Mouse (Mus musculus) kidney, postnatal 10 days (tissue): ENCODE data around the gene Lrrd1.
"Not testable (repeated sequence)": the region's sequence is repeated elsewhere in the genome, so short reads cannot be mapped to it uniquely, and the experiment has no call there.

Source experiments
- DNase-seq: peaks from one replicate; pipeline ENCODE4 v3.0.0; 2021; ENCODE audit warnings: mixed read lengths

Gene Lrrd1

GRCm38 (mm10) chr5:3845026-3845425 is at the start of gene Lrrd1:
Gene Lrrd1, plus strand, starts transcription at chr5:3845173.
- DNase-seq = peak; percentile 9

- DNase-seq = not testable (repeated sequence)
Observed at GRCm38 (mm10) chr5:3797101-3797500, 47.9 kb upstream of the Lrrd1 start.

DNA sequence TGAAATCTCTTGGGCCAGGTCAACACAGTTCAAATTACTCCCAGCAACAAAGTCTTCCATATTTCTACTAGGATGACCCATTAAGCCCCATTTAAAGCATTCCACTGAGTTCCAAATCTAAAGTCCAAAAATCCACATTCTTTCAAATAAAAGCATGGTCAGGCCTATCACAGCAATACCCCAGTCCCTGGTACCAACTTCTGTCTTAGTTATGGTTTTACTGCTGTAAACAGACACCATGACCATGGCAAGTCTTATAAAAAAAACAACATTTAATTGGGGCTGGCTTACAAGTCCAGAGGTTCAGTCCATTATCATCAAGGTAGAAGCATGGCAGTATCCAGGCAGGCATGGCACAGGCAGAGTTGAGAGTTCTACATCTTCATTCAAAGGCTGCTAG is 46.3 kb upstream of the Lrrd1 start:
- DNase-seq = not testable (repeated sequence)

GRCm38 (mm10) chr5:3800041-3800440 is 44.9 kb upstream of the Lrrd1 start:
- no peak for DNase-seq

- DNase-seq = no peak
Observed at GRCm38 (mm10) chr5:3800881-3801280, 44.1 kb upstream of the Lrrd1 start.

- DNase-seq = no peak
Observed at GRCm38 (mm10) chr5:3801672-3802432, 43.1 kb upstream of the Lrrd1 start.

GRCm38 (mm10) chr5:3802433-3803291 is 42.3 kb upstream of the Lrrd1 start, which contains the start of the genes Ankib1 and Krit1:
Gene Ankib1, minus strand, starts transcription at chr5:3802925.
Gene Krit1, plus strand, starts transcription at chr5:3803184.
- peak; percentile 94 for DNase-seq

GRCm38 (mm10) chr5:3803292-3804165 is 41.4 kb upstream of the Lrrd1 start:
- no peak for DNase-seq

DNA sequence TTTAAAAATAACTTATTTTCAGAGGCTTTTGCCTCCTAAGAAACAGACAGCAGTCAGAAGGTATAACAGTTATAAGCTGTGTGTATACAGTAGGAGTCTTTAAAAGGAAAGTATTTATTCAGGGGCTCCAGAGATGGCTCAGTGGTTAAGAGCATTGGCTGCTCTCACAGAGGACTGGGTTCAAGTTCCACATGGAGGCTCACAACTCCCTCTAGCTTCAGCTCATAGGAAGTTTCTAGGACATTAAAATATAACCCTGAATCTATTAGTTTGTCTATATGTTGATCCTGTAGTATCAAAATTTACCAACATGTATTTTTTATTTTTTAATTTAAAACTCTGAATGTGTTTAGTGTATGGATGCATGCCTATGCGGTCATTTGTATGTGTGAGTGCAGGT is 36.5 kb upstream of the Lrrd1 start:
- DNase-seq = no peak

- no peak for DNase-seq
Observed at GRCm38 (mm10) chr5:3834107-3834506, 10.9 kb upstream of the Lrrd1 start.

DNA sequence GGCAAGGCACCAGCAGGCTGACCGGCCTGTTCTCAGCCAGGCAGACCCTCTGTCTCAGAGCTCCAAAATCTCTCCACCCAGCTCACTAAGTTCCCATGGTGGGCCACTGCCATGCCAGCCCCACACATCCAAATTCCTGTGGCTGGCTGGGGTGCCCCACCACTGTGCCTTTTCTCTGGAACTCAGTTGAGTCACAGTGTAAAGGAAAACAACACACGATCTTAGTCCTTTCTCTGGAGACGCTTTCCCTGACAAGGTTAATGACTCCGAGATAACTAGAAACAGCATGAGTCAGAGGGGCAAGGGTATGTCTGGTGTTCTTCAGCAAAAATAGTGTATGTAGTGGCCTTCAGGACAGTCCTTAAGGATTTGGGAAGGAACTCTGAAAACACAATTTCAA is 25.2 kb downstream of the Lrrd1 start:
- DNase-seq = no peak

GRCm38 (mm10) chr5:3872348-3872747 is 27.4 kb downstream of the Lrrd1 start:
- DNase-seq = no peak

DNA sequence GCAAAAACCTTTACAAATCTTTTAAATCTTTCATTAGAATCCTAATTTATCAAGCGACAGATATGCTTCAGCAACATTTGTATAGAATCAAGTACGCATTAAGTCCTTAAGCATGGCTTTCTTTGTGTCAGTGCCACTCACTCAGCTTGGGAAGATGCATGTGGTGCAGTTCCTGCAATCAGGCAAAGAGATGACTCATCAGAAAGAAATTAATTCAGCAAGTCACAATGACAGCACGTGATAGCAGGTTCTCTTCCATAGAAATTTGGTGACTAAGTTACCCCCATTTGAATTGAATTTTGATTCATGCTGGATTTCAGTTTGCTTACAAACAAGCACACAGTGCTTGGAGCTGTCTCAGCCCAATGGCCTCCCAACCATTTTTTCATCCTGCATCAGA is 28.5 kb downstream of the Lrrd1 start:
- no peak for DNase-seq

DNA sequence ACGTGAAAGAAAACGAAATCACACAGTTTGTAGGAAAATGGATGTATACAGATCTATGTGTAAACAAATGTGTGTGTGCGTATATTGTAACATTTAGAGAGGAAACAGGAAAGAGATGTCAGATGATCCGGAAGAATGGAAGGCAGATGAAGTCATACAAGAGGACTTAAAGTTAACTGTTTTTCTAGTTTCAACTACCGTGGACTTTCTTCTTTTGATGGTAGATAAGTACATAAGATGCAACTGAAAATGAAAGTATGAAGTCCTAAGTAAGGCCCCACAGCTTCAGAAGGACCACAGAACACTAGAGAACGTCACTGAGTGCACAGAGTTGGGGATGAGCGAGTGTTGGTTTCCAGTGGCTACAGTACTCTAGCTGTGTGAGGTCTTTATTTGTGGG is 41.9 kb downstream of the Lrrd1 start:
- DNase-seq = not testable (repeated sequence)

DNA sequence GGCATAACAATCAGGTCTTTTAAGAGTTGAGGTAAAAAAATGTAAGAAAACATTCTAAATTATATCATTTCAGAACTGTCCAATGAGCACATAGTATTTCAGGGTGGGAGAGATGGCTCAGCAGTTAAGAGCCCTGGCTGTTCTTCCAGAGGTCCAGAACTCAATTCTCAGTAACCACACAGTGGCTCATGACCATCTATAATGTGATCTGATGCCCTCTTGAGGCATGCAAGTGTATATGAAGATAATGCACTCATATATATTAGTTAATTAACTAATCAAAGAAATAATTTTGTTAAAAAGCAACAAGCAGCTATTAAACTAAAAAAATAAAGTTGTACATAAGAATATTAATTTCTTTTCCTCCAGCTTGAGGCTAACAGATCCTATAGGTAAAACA is 44.2 kb downstream of the Lrrd1 start:
- no peak for DNase-seq

GRCm38 (mm10) chr5:3893459-3894293 is 48.7 kb downstream of the Lrrd1 start, which contains the start of gene Mterf1a:
Gene Mterf1a, minus strand, starts transcription at chr5:3893933.
- DNase-seq = peak; percentile 26

- DNase-seq = not testable (repeated sequence)
Observed at GRCm38 (mm10) chr5:3894294-3894619, 49.3 kb downstream of the Lrrd1 start.

DNA sequence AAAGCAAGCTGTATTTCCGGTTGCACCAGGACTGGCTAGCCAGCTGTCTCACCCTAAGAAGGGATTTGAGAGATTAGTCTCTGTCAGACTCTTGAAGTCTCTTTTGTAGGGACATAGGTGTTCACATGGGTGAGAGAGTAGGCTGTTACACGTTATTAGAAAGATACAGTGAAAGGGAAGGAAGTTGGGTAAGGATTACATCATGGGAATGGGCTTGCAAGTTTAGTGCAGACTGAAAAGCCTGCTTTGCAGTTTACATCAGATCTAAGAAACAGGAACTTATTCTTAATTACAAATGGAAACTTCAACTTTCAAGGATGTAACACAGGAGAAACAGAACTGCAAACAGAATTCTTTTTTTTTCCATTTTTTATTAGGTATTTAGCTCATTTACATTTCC is 60.5 kb downstream of the Lrrd1 start:
- DNase-seq = no peak
